Mouse (Mus musculus): ENCODE measurements around the gene Fam229a.

The Fam229a gene

DNA sequence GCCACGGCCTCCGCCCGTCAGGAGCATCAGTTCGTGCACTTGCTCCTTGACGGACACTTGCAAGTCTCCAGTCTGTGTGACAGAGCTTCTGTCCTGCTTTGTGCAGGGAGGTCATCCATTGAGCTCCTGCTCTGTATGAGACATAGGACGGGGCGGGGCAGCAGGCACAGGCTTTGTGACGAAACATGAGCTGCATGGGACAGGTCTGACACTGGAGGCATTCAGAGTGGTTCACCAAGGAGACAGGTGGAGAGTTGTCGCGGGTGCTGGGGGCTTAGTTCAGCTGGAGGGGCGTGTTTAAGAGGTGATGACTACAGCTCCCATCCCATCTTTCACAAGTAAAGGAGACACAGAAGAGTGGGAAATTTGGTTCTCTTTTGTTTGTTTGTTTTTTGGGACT, 14.9 kb upstream of the Fam229a start:
- H3K4me1 ChIP-seq (replicated peaks; ENCODE audit: low read depth, low read length): peaks cover 26% of the 10 kb centered on the region
- no peak overlapping the region for H3K4me3 ChIP-seq (replicated peaks; ENCODE audit: low read length)
- no peaks in the 10 kb centered on the region for H3K9me3 ChIP-seq (ENCODE audit: low read length)
- H3K36me3 ChIP-seq (ENCODE audit: insufficient read depth, low read length): peaks cover 90% of the 10 kb centered on the region
- TF ChIP-seq NANOG (IDR thresholded peaks at IDR 0.05; ENCODE audit: borderline replicate concordance, low read length): no peak
- no peak for TF ChIP-seq CTCF (conservative IDR thresholded peaks at IDR 0.05; ENCODE audit: low read length)
- no peak for TF ChIP-seq POU5F1 (IDR thresholded peaks at IDR 0.05; ENCODE audit: borderline replicate concordance, low read length)
- no peaks in the 10 kb centered on the region for H3K27me3 ChIP-seq (ENCODE audit: insufficient read depth, low read length)

DNA sequence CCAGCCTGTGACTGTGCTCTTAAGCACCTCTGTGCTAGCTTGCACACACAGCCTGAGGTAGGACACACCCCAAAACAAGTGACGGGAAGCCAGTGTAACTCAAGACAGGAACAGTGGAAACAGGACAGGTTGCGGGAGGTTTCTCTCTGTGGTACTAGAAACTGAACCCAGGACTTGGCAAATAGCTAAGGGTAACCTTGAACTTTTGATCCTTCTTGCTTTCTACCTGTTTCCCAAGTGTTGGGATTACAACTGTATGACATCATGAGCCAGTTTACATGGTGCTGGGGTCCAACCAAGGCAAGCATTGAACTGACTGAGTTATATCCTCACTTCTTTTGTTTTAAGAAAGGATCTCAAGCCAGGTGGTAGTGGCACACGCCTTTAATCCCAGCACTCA, 11.1 kb upstream of the Fam229a start:
- Histone ChIP-seq H3K27me3 (ENCODE audit: insufficient read depth, low read length) (no peaks in the 10 kb centered on the region), H3K4me1 (replicated peaks; ENCODE audit: low read depth, low read length) (peaks cover 35% of the 10 kb centered on the region), H3K9me3 (ENCODE audit: low read length) (no peaks in the 10 kb centered on the region), H3K36me3 (ENCODE audit: insufficient read depth, low read length) (peaks cover 97% of the 10 kb centered on the region), H3K4me3 (replicated peaks; ENCODE audit: low read length) (no peak overlapping the region)
- no peak for TF ChIP-seq NANOG (IDR thresholded peaks at IDR 0.05; ENCODE audit: borderline replicate concordance, low read length)
- no peak for TF ChIP-seq POU5F1 (IDR thresholded peaks at IDR 0.05; ENCODE audit: borderline replicate concordance, low read length)
- TF ChIP-seq CTCF (conservative IDR thresholded peaks at IDR 0.05; ENCODE audit: low read length): no peak

DNA sequence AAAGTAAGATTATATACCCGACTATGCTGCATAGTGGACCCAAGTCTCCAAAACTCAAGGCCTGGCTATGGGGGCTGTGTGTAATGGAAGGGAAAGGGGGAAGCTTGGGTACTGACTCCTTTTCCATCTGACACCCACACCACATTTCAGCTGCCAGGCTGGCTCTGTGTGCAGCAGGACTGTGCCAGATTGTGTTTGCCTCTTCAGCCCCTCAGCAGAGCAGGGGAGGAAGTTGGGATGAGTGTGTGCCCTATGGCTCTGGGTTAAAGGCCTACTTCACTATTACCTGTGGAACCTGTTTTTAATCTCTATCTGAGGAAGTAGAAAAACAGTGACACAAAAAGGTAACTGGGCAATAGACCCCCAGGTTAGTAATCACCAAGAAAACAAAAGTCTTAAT, 9.9 kb upstream of the Fam229a start:
- TF ChIP-seq POU5F1 (IDR thresholded peaks at IDR 0.05; ENCODE audit: borderline replicate concordance, low read length) (no peak), CTCF (conservative IDR thresholded peaks at IDR 0.05; ENCODE audit: low read length) (no peak), NANOG (IDR thresholded peaks at IDR 0.05; ENCODE audit: borderline replicate concordance, low read length) (no peak)
- peaks cover 99% of the 10 kb centered on the region for H3K36me3 ChIP-seq (ENCODE audit: insufficient read depth, low read length)
- peaks cover 30% of the 10 kb centered on the region for H3K4me1 ChIP-seq (replicated peaks; ENCODE audit: low read depth, low read length)
- H3K4me3 ChIP-seq (replicated peaks; ENCODE audit: low read length): no peak overlapping the region
- H3K27me3 ChIP-seq (ENCODE audit: insufficient read depth, low read length): no peaks in the 10 kb centered on the region
- H3K9me3 ChIP-seq (ENCODE audit: low read length): no peaks in the 10 kb centered on the region

DNA sequence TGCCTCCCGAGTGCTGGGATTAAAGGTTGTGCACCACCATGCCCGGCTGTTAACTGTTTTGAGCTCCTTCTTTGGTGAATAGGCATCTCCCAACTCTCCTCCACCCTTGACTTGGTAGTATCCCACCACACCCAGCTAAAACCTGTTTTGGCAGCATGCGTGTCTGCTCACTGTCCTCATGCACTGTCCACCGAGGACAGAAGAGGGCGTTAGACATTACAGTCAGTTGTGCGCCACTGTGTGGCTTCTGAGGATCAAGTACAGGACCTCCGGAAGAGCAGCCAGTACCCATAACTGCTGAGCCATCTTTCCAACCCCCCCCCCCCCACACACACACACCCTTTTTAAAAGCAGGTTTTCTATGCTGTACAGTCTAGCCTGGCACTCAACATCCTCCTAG, 3.7 kb downstream of the Fam229a start:
- Histone ChIP-seq H3K27me3 (ENCODE audit: insufficient read depth, low read length) (peaks cover 29% of the 10 kb centered on the region), H3K36me3 (ENCODE audit: insufficient read depth, low read length) (peaks cover 1% of the 10 kb centered on the region), H3K9me3 (ENCODE audit: low read length) (no peaks in the 10 kb centered on the region), H3K4me3 (replicated peaks; ENCODE audit: low read length) (no peak overlapping the region), H3K4me1 (replicated peaks; ENCODE audit: low read depth, low read length) (peaks cover 74% of the 10 kb centered on the region)
- TF ChIP-seq POU5F1 (IDR thresholded peaks at IDR 0.05; ENCODE audit: borderline replicate concordance, low read length) (no peak), CTCF (conservative IDR thresholded peaks at IDR 0.05; ENCODE audit: low read length) (no peak), NANOG (IDR thresholded peaks at IDR 0.05; ENCODE audit: borderline replicate concordance, low read length) (no peak)

DNA sequence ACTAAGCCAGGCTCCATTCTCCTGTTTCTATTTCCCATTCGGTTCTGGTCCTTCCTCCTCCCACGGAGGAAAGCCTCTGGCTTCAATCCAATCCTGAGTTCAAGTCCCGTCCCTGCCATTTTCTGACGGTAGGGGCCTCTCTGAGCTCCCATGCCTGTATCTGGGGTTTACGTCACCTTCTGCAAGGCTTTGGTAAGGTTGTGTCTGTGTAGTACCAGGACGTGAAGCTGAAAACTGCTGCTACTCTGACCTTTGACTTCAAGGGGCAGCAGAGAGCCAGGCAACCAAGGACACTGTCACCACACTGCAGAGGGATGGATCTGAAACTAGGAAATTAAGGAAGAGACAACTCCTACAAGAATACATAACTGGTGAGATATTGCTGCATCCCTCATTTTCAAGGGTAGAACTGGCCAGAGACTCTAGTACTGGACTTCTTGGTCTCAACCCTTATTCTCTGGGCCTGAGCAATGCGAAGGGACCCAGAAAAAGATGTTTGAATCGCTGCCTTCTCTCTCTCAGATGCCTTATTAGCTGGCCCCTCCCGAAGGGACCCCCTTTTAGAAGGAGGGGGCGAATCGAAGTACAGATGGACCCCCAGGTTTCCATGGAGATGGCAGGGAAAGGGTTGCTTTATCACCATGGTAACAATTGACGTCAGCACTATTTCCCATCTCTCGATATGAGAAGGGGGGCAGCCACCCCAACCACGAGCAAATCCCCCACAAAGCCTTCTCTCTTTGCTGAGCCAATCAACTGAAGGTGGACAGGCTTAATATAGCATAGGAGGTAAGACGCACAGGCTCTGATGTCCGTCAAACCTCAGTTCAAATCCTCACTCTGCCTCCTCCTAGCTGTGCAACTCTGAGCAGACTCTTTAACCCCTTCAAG, 4.9 kb downstream of the Fam229a start:
- H3K36me3 ChIP-seq (ENCODE audit: insufficient read depth, low read length): no peaks in the 10 kb centered on the region
- TF ChIP-seq CTCF (conservative IDR thresholded peaks at IDR 0.05; ENCODE audit: low read length): peak; percentile 30
- TF ChIP-seq POU5F1 (IDR thresholded peaks at IDR 0.05; ENCODE audit: borderline replicate concordance, low read length): no peak
- peaks cover 68% of the 10 kb centered on the region for H3K4me1 ChIP-seq (replicated peaks; ENCODE audit: low read depth, low read length)
- no peak overlapping the region for H3K4me3 ChIP-seq (replicated peaks; ENCODE audit: low read length)
- H3K9me3 ChIP-seq (ENCODE audit: low read length): no peaks in the 10 kb centered on the region
- H3K27me3 ChIP-seq (ENCODE audit: insufficient read depth, low read length): peaks cover 18% of the 10 kb centered on the region

DNA sequence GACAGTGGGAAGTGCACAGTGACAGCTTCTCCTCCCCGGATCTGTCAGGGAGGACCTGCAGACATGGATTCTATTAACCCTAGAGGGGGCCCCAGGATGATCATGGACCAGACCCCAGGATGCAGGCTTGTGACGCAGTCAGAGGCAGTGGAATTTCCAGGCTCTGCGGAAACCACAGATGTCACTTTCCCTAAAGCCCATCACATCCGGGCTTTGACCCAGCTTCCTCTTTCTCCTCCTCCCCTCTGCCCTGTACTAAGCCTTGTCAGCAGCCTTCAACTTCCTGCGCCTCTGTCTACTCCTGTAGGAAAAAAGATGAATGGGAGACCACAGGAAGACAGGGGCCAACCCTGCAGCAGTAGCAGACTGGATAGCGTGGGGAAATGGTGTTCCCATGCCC, 5.6 kb downstream of the Fam229a start:
- Histone ChIP-seq H3K9me3 (ENCODE audit: low read length) (no peaks in the 10 kb centered on the region), H3K27me3 (ENCODE audit: insufficient read depth, low read length) (peaks cover 11% of the 10 kb centered on the region), H3K4me1 (replicated peaks; ENCODE audit: low read depth, low read length) (peaks cover 66% of the 10 kb centered on the region), H3K4me3 (replicated peaks; ENCODE audit: low read length) (no peak overlapping the region), H3K36me3 (ENCODE audit: insufficient read depth, low read length) (no peaks in the 10 kb centered on the region)
- no peak for TF ChIP-seq NANOG (IDR thresholded peaks at IDR 0.05; ENCODE audit: borderline replicate concordance, low read length)
- no peak for TF ChIP-seq POU5F1 (IDR thresholded peaks at IDR 0.05; ENCODE audit: borderline replicate concordance, low read length)
- TF ChIP-seq CTCF (conservative IDR thresholded peaks at IDR 0.05; ENCODE audit: low read length): no peak

DNA sequence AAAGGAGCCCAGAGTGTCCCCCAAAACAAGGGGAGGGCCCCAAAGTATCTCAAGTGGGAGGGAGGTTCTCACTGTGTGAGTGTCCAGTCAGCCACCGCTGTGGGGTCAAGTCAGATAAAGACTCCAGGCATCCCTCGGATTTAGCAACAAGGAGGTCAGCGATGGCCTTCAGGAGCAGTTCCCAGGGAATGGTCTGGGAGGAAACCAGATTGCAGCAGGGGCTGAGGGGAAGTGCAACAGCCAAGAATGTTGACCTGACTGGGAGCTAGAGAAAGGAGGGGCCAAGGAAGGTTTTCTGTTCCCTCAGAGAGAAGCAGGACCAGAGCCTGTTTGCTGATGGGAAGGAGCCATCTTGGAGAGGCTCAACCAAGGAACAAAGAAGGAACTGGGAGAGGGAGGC, 8.0 kb downstream of the Fam229a start:
- no peak for TF ChIP-seq NANOG (IDR thresholded peaks at IDR 0.05; ENCODE audit: borderline replicate concordance, low read length)
- no peak for TF ChIP-seq POU5F1 (IDR thresholded peaks at IDR 0.05; ENCODE audit: borderline replicate concordance, low read length)
- no peak for TF ChIP-seq CTCF (conservative IDR thresholded peaks at IDR 0.05; ENCODE audit: low read length)
- Histone ChIP-seq H3K4me3 (replicated peaks; ENCODE audit: low read length) (peak overlapping the region; percentile 81), H3K27me3 (ENCODE audit: insufficient read depth, low read length) (no peaks in the 10 kb centered on the region), H3K4me1 (replicated peaks; ENCODE audit: low read depth, low read length) (peaks cover 83% of the 10 kb centered on the region), H3K36me3 (ENCODE audit: insufficient read depth, low read length) (no peaks in the 10 kb centered on the region), H3K9me3 (ENCODE audit: low read length) (no peaks in the 10 kb centered on the region)

DNA sequence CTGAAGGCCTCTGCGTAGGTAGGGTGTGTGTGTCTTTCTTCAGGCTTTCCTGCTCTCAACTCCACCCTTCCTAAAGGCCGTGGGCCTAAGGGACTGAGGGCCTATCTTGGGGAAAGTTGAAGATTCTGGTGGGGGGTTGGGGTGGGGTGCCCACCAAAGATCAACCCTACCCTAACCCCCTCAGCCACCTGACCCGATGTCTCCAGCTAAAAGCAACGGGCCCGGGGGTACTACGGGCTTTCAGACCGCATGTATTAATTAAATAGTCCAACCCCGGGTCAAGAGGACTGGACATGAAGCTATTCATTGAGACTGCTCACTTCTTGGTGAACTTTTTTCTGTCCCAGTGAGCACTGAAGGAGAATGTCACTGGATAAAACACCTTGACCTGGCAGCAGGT, 9.0 kb downstream of the Fam229a start:
- Histone ChIP-seq H3K36me3 (ENCODE audit: insufficient read depth, low read length) (no peaks in the 10 kb centered on the region), H3K9me3 (ENCODE audit: low read length) (no peaks in the 10 kb centered on the region), H3K4me1 (replicated peaks; ENCODE audit: low read depth, low read length) (peaks cover 83% of the 10 kb centered on the region), H3K4me3 (replicated peaks; ENCODE audit: low read length) (peak overlapping the region; percentile 81), H3K27me3 (ENCODE audit: insufficient read depth, low read length) (no peaks in the 10 kb centered on the region)
- TF ChIP-seq NANOG (IDR thresholded peaks at IDR 0.05; ENCODE audit: borderline replicate concordance, low read length) (no peak), CTCF (conservative IDR thresholded peaks at IDR 0.05; ENCODE audit: low read length) (no peak), POU5F1 (IDR thresholded peaks at IDR 0.05; ENCODE audit: borderline replicate concordance, low read length) (no peak)
